Mouse (Mus musculus): ENCODE results near the gene Grip1.

GRCm38 (mm10) chr10:119666386-119666785 lies 212.8 kb downstream of the Grip1 start:
- no peak for TF ChIP-seq POLR2A (IDR thresholded peaks at IDR 0.05; ENCODE audit: low read depth, low read length)
- no peak for TF ChIP-seq CTCF (IDR thresholded peaks at IDR 0.05; ENCODE audit: extremely low read depth, insufficient read length, insufficient replicate concordance, low read depth, low read length)
